Mouse (Mus musculus) bone marrow macrophage, adult 2 months (primary cell): ENCODE results near the gene Tmco2. TPM values are rescaled to one million over a fixed set of nuclear protein-coding genes. Genes with fewer than 3 reads are reported as not detected.

ENCODE experiments used
- H3K27ac ChIP-seq: 2 replicates; pipeline ENCODE4 v1.5.1; 2012; ENCODE audit warnings: low read depth, low read length; ENCODE audit not compliant: insufficient read depth
- H3K4me1 ChIP-seq: 2 replicates; pipeline ENCODE4 v1.6.1; 2012; ENCODE audit warnings: low read length; ENCODE audit not compliant: control insufficient read depth, insufficient read depth
- H3K4me3 ChIP-seq: 2 replicates; pipeline ENCODE4 v1.5.1; 2012; ENCODE audit warnings: mild to moderate bottlenecking, low read length, moderate library complexity; ENCODE audit not compliant: insufficient read depth
- CTCF ChIP-seq: IDR thresholded peaks from 2 replicates; pipeline ENCODE4 v1.5.1; 2012; ENCODE audit warnings: low read depth, mild to moderate bottlenecking, low read length, moderate library complexity
- POLR2A ChIP-seq: IDR thresholded peaks from 2 replicates; pipeline ENCODE4 v1.6.1; 2012; ENCODE audit warnings: mild to moderate bottlenecking, low read depth, low read length, borderline replicate concordance
- polyA plus RNA-seq: library from polyadenylated mRNA; stranded (reverse); fragments of >200 nt; gene quantifications from 2 replicates; pipeline ENCODE4 v1.2.4, GENCODE M21; 2012; ENCODE audit not compliant: missing spikeins, insufficient read depth, insufficient read length

Gene Tmco2
- polyA plus RNA-seq, 1 experiment, result not detected

- H3K27ac ChIP-seq, result no peak overlapping the region
- H3K4me3 ChIP-seq, result no peak overlapping the region
- no peak for TF ChIP-seq CTCF
- no peak for TF ChIP-seq POLR2A
- no peaks in the 10 kb centered on the region for H3K4me1 ChIP-seq
Measured at GRCm38 (mm10) chr4:121057032-121057431, 52.0 kb downstream of the Tmco2 start.

DNA sequence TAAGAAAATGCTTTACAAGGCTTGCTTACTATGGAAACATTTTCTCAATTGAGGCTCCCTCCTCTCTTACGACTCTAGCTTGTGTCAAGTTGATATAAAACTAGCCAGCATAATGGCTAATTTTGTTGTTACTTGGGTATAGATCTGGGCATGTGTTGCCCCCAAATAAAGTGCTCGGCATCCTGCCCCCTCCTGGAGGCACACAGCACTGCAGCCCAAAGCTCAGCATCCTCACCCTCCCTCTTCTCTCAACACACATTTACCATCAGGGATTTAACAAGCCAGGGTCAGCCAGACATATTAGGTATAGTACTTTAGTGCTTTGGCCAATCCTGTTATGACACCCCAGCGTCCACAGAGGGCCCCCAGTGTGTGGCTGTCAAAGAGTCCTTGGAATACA, 52.7 kb downstream of the Tmco2 start:
- Histone ChIP-seq H3K27ac (no peak overlapping the region), H3K4me1 (no peaks in the 10 kb centered on the region), H3K4me3 (no peak overlapping the region)
- no peak for TF ChIP-seq POLR2A
- no peak for TF ChIP-seq CTCF

Other genes starting within 250 kb of the Tmco2 start
- 19.3 and 20.1 TPM in 2 replicates for gene Exo5, start 184.2 kb downstream of the Tmco2 start, polyA plus RNA-seq
- 2.0 and 2.4 TPM in 2 replicates for gene Zfp69, start 157.5 kb downstream of the Tmco2 start, polyA plus RNA-seq
- 137 and 139 TPM in 2 replicates for gene Smap2, start 92.0 kb downstream of the Tmco2 start, polyA plus RNA-seq
- gene Col9a2, start 69.8 kb downstream of the Tmco2 start, polyA plus RNA-seq, result not detected in 2 replicates
- 43.5 and 45.9 TPM in 2 replicates for gene Zmpste24, start 11.0 kb downstream of the Tmco2 start, polyA plus RNA-seq
- 11.4 and 13.2 TPM in 2 replicates for gene Rlf, start 105.9 kb upstream of the Tmco2 start, polyA plus RNA-seq
- not detected in 2 replicates for gene Gm12888, start 215.7 kb upstream of the Tmco2 start, polyA plus RNA-seq